Mouse (Mus musculus): ENCODE measurements around the gene Cfap97d1.

Cfap97d1 gene

DNA sequence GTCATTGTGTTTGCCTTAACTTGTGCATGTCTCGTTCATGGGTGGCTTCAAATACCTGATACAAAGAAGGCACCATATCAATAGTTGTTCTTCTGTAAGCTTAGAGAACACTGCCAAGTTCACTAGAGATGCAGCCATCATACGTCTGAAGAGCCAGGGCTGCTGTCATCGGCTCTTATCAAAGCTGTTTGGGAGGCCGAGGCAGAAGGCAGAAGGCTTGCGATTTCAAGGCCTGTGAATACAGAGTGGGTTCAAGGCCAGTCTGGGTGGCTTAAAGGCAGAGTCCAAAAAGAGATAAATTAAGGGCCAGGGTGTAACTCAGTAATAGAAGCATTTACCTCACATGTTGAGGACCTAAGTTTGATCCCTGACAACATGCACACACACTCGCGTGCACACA, 52.3 kb downstream of the Cfap97d1 start:
- DNase-seq (ENCODE audit: low read depth, low spot score) = no peak

DNA sequence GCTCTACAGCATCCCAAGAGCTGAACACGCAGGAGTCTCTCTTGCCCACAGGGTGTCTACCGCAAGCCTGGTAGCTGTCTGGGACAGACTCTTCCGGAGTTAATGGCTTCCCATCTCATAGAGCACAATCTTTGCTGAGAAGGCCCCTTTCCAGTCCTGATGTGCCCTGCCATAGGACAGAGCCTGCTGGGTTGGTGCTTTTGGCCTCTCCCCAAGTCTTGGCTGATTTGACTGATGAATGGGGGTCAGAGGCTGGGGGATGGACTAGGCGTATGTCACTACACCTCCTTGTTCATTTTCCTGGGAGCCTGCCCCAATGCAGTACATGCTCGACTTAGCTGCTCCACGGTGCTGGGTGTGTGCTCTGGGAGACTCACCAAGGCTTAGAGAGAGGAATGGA, 53.7 kb downstream of the Cfap97d1 start:
- no peak for DNase-seq (ENCODE audit: low read depth, low spot score)

DNA sequence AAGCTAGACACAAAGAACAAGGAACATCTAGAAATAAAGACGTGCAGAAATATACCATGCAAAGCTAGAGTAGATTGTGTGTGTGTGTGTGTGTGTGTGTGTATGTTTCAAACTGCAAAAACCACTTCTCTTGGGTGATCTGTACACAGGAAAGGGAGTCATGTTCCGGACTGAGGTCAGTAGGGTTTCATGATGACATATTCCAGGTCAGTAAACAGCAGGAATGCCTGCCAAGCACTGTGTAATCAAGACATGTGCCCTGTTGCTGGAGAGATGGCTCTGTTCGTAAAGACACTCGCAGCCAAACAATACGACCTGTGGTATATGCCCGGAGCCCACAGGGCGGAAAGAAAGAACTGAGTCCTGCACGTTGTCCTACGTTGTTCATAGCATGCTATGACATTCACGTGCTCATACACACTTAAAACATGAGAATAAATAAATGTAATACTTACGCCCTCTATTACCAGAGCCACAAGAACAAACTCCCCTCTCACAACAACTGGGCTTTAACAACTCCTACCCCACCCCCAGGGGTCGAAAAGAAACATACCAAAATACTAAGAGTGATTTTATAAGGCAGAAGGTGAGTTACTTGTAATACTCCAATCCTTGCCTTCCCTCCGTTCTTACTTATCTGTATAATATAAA, 55.5 kb downstream of the Cfap97d1 start:
- no peak for DNase-seq (ENCODE audit: low read depth, low spot score)

DNA sequence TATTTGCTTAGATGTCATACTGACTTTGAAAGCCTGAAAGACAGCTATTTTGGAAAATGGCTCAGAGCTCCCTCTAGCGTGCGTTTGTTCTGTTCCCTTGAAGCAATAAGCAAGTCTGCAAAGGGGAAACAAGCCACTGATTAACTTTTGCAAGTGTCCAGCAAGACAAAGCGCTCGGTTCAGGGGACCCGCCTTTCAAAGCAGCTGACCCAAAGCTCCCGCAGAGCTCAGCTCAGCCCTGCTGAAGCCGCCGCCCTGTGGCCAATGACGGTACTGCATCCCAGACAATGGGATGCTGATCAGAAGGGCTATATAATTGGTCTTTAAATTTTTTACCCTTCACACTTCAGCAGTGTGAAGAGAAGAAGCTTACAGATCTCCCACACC, 56.1 kb downstream of the Cfap97d1 start:
- no peak for DNase-seq (ENCODE audit: low read depth, low spot score)

DNA sequence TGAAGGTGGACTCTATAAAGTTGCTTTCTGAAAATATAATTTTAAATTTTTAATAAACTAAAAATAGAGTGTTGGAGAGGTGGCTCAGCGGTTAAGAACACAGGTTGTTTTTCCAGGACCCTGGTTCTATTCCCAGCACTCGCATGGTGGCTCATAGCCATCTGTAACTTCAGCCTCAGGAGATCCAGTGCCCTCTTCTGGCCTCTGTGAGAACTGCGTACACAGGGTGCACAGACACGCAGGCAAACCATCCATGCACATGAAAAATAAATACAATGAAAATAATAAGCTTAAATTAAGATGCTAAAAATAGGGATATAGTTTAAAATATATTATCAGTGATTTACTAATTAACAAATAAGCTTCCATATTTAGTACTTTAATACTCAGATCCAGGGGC, 56.6 kb downstream of the Cfap97d1 start:
- DNase-seq (ENCODE audit: low read depth, low spot score) = no peak

DNA sequence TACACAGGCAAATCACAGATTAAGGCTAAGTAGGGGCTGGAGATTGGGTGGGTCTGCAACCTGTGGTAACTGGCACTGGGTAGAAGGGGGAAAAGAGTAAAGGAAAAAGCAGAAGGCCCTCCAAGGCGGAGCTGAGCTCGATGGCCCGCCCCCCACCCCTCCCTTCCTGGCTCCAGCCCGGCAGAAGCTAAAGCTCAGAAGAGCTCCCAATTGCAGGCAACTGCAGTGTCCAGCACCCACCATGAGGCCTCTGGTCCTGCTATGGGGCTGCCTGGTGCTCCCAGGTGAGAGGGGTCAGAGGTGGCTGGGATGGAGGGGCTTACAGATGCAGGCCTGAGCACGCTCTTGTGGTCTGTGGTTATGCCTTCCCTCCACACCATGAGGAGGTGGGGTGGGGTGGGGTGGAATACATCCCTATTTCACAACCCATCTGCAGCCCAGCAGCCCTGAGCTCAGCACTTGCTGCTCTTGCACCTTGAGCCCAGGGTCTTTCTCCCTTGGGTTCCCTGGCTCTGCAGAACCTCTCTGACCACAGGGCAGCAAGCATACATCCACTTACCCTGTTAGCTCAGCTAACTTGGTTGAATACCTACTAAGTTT, 57.4 kb downstream of the Cfap97d1 start, which contains the start of gene Cd300lg:
Gene Cd300lg, plus strand, starts transcription at position 160 of the 600 bp plus-strand sequence.
- no peak for DNase-seq (ENCODE audit: low read depth, low spot score)

Data from brain, embryonic 18.5 days (tissue).